Mouse (Mus musculus) midbrain, embryonic 10.5 days (tissue): ENCODE results near the gene Dct. TPM values are rescaled to one million over a fixed set of nuclear protein-coding genes. Genes with fewer than 3 reads are reported as not detected.
A peak's percentile ranks its signal among the peaks of the same experiment; 100 is the strongest.

Experiments used
- DNase-seq: peaks from one replicate; pipeline ENCODE4 v3.0.0-alpha.2; 2017; ENCODE audit warnings: low spot score
- H3K27ac ChIP-seq: fragments of 300-500 bp; sonication (generic); replicated peaks from 2 replicates; pipeline ENCODE4 v1.5.1; 2016; ENCODE audit warnings: mild to moderate bottlenecking
- H3K27me3 ChIP-seq: fragments of 300-500 bp; sonication (generic); 2 replicates; pipeline ENCODE4 v1.6.1; 2016; ENCODE audit warnings: low read depth, mild to moderate bottlenecking; ENCODE audit not compliant: poor library complexity, severe bottlenecking
- H3K36me3 ChIP-seq: fragments of 300-500 bp; sonication (generic); 2 replicates; pipeline ENCODE4 v1.6.1; 2016; ENCODE audit warnings: mild to moderate bottlenecking, moderate library complexity
- H3K4me1 ChIP-seq: fragments of 300-500 bp; sonication (generic); 2 replicates; pipeline ENCODE4 v1.6.1; 2016
- H3K4me3 ChIP-seq: fragments of 300-500 bp; sonication (generic); 2 replicates; pipeline ENCODE4 v1.5.1; 2016; ENCODE audit warnings: mild to moderate bottlenecking, moderate library complexity
- H3K9me3 ChIP-seq: fragments of 300-500 bp; sonication (generic); replicated peaks from 2 replicates; pipeline ENCODE4 v1.6.1; 2016; ENCODE audit warnings: mild to moderate bottlenecking
- WGBS: fragments of 180-500 bp; shearing (Covaris S2); methylation state at CpG from one replicate; pipeline ENCODE4 v1.1.7; 2016; 5-methylcytosine and 5-hydroxymethylcytosine counted together
- polyA plus RNA-seq: library from polyadenylated mRNA; unstranded; fragments of >200 nt; fragmentation: Nextera tagmentation; extraction: Ambion mirVana; gene quantifications from 2 replicates; pipeline ENCODE4 v1.2.1, GENCODE M21; 2016

Dct gene
- polyA plus RNA-seq, 1 experiment from 2014 or later: 3.5 TPM

- Histone ChIP-seq H3K4me3 (no peak overlapping the region), H3K27me3 (no peaks in the 10 kb centered on the region), H3K27ac (no peak overlapping the region), H3K36me3 (no peaks in the 10 kb centered on the region), H3K9me3 (peaks cover 52% of the 10 kb centered on the region), H3K4me1 (no peaks in the 10 kb centered on the region)
- DNase-seq: no peak
- 89% methylated on average over 3 of the region's 3 CpGs for WGBS
Measured at GRCm38 (mm10) chr14:118027564-118027963, 24.5 kb downstream of the Dct start.

- WGBS: 83% methylated on average over 10 of the region's 10 CpGs
- no peak for DNase-seq
Measured at GRCm38 (mm10) chr14:118021867-118022543, 30.0 kb downstream of the Dct start.

GRCm38 (mm10) chr14:118019314-118019713 is 32.7 kb downstream of the Dct start:
- Histone ChIP-seq H3K27ac (no peak overlapping the region), H3K36me3 (no peaks in the 10 kb centered on the region)
- WGBS: 88% methylated on average over 5 of the region's 5 CpGs

More at GRCm38 (mm10) chr14:118021867-118022543, 30.0 kb downstream of the Dct start:
- H3K4me1 ChIP-seq: peaks cover 9% of the 10 kb centered on the region; the same call in 1 of the 2 replicates
- no peak overlapping the region for H3K27ac ChIP-seq
- H3K36me3 ChIP-seq: no peaks in the 10 kb centered on the region
- H3K4me3 ChIP-seq: no peak overlapping the region
- no peaks in the 10 kb centered on the region for H3K27me3 ChIP-seq
- no peaks in the 10 kb centered on the region for H3K9me3 ChIP-seq

GRCm38 (mm10) chr14:118013237-118013636 is 38.8 kb downstream of the Dct start:
- H3K36me3 ChIP-seq: no peaks in the 10 kb centered on the region
- WGBS: 88% methylated on average over 8 of the region's 8 CpGs
- H3K4me3 ChIP-seq: no peak overlapping the region
- no peaks in the 10 kb centered on the region for H3K9me3 ChIP-seq
- H3K27me3 ChIP-seq: no peaks in the 10 kb centered on the region; the same call in 1 of the 2 replicates
- no peak for DNase-seq
- no peak overlapping the region for H3K27ac ChIP-seq
- H3K4me1 ChIP-seq: no peaks in the 10 kb centered on the region

More at GRCm38 (mm10) chr14:118019314-118019713, 32.7 kb downstream of the Dct start:
- no peaks in the 10 kb centered on the region for H3K9me3 ChIP-seq
- no peaks in the 10 kb centered on the region; the same call in 1 of the 2 replicates for H3K27me3 ChIP-seq
- peaks cover 9% of the 10 kb centered on the region; the same call in 1 of the 2 replicates for H3K4me1 ChIP-seq
- no peak for DNase-seq
- H3K4me3 ChIP-seq: no peak overlapping the region

GRCm38 (mm10) chr14:118009541-118009940 is 42.5 kb downstream of the Dct start:
- no peak overlapping the region for H3K4me3 ChIP-seq
- 0 out of 2 replicates have a peak, but pooled peaks cover 7% of the 10 kb centered on the region for H3K27me3 ChIP-seq
- no peaks in the 10 kb centered on the region for H3K9me3 ChIP-seq
- no peak for DNase-seq
- H3K27ac ChIP-seq: 0 out of 2 replicates have a peak overlapping the region, but pooled peaks have one; percentile 25
- 85% methylated on average over 9 of the region's 9 CpGs for WGBS
- H3K36me3 ChIP-seq: no peaks in the 10 kb centered on the region
- H3K4me1 ChIP-seq: no peaks in the 10 kb centered on the region

- Histone ChIP-seq H3K27me3 (peaks cover 40% of the 10 kb centered on the region), H3K4me1 (peaks cover 20% of the 10 kb centered on the region), H3K27ac (no peak overlapping the region), H3K36me3 (no peaks in the 10 kb centered on the region), H3K9me3 (no peaks in the 10 kb centered on the region), H3K4me3 (no peak overlapping the region)
- 44% methylated on average over 5 of the region's 5 CpGs for WGBS
- peak; percentile 38 for DNase-seq
Measured at GRCm38 (mm10) chr14:118005697-118006096, 46.3 kb downstream of the Dct start.

GRCm38 (mm10) chr14:118004434-118004833 is 47.6 kb downstream of the Dct start:
- H3K27ac ChIP-seq: no peak overlapping the region
- no peaks in the 10 kb centered on the region for H3K36me3 ChIP-seq
- WGBS: 90% methylated on average over 10 of the region's 10 CpGs
- H3K4me1 ChIP-seq: peaks cover 24% of the 10 kb centered on the region
- H3K27me3 ChIP-seq: peaks cover 53% of the 10 kb centered on the region
- no peaks in the 10 kb centered on the region for H3K9me3 ChIP-seq
- no peak overlapping the region for H3K4me3 ChIP-seq
- no peak for DNase-seq

- H3K36me3 ChIP-seq: no peaks in the 10 kb centered on the region
- no peak for DNase-seq
- H3K4me3 ChIP-seq: no peak overlapping the region
- H3K9me3 ChIP-seq: no peaks in the 10 kb centered on the region
- H3K27me3 ChIP-seq: peaks cover 2% of the 10 kb centered on the region; the same call in 1 of the 2 replicates
- peaks cover 6% of the 10 kb centered on the region for H3K4me1 ChIP-seq
- H3K27ac ChIP-seq: no peak overlapping the region
- 90% methylated on average over 6 of the region's 6 CpGs for WGBS
Measured at GRCm38 (mm10) chr14:117993845-117994244, 58.2 kb downstream of the Dct start.

- 80% methylated on average over 8 of the region's 8 CpGs for WGBS
- H3K9me3 ChIP-seq: no peaks in the 10 kb centered on the region
- no peak overlapping the region for H3K4me3 ChIP-seq
- DNase-seq: no peak
- no peaks in the 10 kb centered on the region for H3K27me3 ChIP-seq
- H3K36me3 ChIP-seq: no peaks in the 10 kb centered on the region
- peaks cover 5% of the 10 kb centered on the region; the same call in 1 of the 2 replicates for H3K4me1 ChIP-seq
- no peak overlapping the region for H3K27ac ChIP-seq
Measured at GRCm38 (mm10) chr14:117992600-117993256, 59.3 kb downstream of the Dct start.

GRCm38 (mm10) chr14:117990203-117990602 is 61.8 kb downstream of the Dct start:
- Histone ChIP-seq H3K36me3 (no peaks in the 10 kb centered on the region), H3K9me3 (no peaks in the 10 kb centered on the region), H3K4me3 (no peak overlapping the region), H3K27me3 (no peaks in the 10 kb centered on the region), H3K27ac (no peak overlapping the region), H3K4me1 (peaks cover 5% of the 10 kb centered on the region; the same call in 1 of the 2 replicates)
- DNase-seq: no peak
- 88% methylated on average over 8 of the region's 8 CpGs for WGBS

- no peak for DNase-seq
- WGBS: 87% methylated on average over 10 of the region's 10 CpGs
- H3K36me3 ChIP-seq: no peaks in the 10 kb centered on the region
Measured at GRCm38 (mm10) chr14:117988444-117988843, 63.6 kb downstream of the Dct start.

GRCm38 (mm10) chr14:117981532-117981931 is 70.5 kb downstream of the Dct start:
- Histone ChIP-seq H3K36me3 (no peaks in the 10 kb centered on the region), H3K27ac (no peak overlapping the region), H3K4me3 (no peak overlapping the region), H3K9me3 (no peaks in the 10 kb centered on the region; the same call in 1 of the 2 replicates), H3K27me3 (no peaks in the 10 kb centered on the region), H3K4me1 (no peaks in the 10 kb centered on the region)
- 98% methylated on average over 10 of the region's 10 CpGs for WGBS
- peak; percentile 9 for DNase-seq

More at GRCm38 (mm10) chr14:117988444-117988843, 63.6 kb downstream of the Dct start:
- peaks cover 5% of the 10 kb centered on the region; the same call in 1 of the 2 replicates for H3K4me1 ChIP-seq
- H3K27me3 ChIP-seq: no peaks in the 10 kb centered on the region
- H3K4me3 ChIP-seq: no peak overlapping the region
- H3K9me3 ChIP-seq: no peaks in the 10 kb centered on the region
- H3K27ac ChIP-seq: no peak overlapping the region

GRCm38 (mm10) chr14:117972576-117972975 is 79.5 kb downstream of the Dct start:
- WGBS: 96% methylated on average over 5 of the region's 5 CpGs
- H3K36me3 ChIP-seq: peaks cover 5% of the 10 kb centered on the region

More at GRCm38 (mm10) chr14:117972576-117972975, 79.5 kb downstream of the Dct start:
- Histone ChIP-seq H3K27me3 (no peaks in the 10 kb centered on the region), H3K9me3 (no peaks in the 10 kb centered on the region), H3K27ac (no peak overlapping the region), H3K4me3 (no peak overlapping the region), H3K4me1 (no peaks in the 10 kb centered on the region)
- no peak for DNase-seq
